Mouse (Mus musculus) adrenal gland, postnatal 0 days (tissue): ENCODE results near the gene Gm13871. TPM values are rescaled to one million over a fixed set of nuclear protein-coding genes. Genes with fewer than 3 reads are reported as not detected.

ENCODE experiments used
- polyA plus RNA-seq: library from polyadenylated mRNA; unstranded; fragments of >200 nt; fragmentation: Nextera tagmentation; extraction: Ambion mirVana; gene quantifications from 2 replicates; pipeline ENCODE4 v1.2.1, GENCODE M21; 2015

Gene Gm13871
- not detected in 2 replicates for polyA plus RNA-seq

DNA sequence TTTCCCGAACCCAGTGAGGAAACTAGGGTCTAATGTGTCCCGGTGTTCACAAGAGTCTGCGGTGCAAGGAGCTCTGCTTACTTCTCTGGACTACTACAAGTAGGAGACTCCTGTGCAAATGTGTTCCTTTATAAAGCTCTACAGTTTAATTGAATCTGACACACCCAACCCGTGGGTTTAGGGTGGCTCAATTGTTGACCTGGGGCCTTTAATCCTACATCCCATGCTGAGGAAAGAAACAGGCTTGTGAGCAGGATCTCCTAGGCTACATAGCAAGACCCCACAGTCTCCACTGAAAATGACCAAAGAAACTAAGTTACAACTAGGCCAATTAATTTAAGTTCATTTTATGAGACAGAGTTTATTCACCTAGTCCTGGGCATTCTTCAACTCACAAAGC is at the start of gene Gm13871:
Gene Gm13871, minus strand, starts transcription at position 101 of the 400 bp plus-strand sequence.

DNA sequence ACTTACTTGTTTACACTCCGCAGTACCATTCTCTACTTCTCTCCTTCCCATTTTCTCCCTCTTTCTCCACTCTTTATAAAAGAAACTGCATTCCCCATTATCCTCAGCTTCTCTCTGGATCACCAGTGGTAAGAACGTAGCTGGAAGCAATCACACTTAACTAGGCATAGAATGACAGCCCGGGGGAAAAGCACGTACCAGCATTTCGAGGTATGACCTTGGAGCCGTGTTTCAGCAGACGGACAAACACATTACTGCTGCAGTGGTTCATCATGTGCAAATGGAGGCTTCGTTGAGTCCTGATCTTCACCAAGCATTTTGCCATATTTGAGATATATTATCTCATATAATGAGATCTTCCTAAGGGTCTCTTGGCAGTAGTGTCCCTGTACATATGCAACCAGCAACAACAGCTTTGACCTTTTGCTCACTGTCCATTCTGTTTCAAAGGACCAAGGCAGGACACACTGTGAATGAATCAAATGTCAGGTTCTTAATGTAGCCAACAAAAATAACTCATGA is 44.7 kb upstream of the Gm13871 start, which contains the start of gene 2310002L09Rik:
Gene 2310002L09Rik, minus strand, starts transcription at position 472 of the 522 bp plus-strand sequence.

DNA sequence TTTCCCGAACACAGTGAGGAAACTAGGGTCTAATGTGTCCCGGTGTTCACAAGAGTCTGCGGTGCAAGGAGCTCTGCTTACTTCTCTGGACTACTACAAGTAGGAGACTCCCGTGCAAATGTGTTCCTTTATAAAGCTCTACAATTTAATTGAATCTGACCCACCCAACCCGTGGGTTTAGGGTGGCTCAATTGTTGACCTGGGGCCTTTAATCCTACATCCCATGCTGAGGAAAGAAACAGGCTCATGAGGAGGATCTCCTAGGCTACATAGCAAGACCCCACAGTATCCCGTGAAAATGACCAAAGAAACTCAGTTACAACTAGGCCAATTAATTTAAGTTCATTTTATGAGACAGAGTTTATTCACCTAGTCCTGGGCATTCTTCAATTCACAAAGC is 14.9 kb upstream of the Gm13871 start, which contains the start of gene Gm11756:
Gene Gm11756, minus strand, starts transcription at position 101 of the 400 bp plus-strand sequence.

DNA sequence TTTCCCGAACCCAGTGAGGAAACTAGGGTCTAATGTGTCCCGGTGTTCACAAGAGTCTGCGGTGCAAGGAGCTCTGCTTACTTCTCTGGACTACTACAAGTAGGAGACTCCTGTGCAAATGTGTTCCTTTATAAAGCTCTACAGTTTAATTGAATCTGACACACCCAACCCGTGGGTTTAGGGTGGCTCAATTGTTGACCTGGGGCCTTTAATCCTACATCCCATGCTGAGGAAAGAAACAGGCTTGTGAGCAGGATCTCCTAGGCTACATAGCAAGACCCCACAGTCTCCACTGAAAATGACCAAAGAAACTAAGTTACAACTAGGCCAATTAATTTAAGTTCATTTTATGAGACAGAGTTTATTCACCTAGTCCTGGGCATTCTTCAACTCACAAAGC is 14.7 kb downstream of the Gm13871 start, which contains the start of gene Gm11757:
Gene Gm11757, minus strand, starts transcription at position 101 of the 400 bp plus-strand sequence.

DNA sequence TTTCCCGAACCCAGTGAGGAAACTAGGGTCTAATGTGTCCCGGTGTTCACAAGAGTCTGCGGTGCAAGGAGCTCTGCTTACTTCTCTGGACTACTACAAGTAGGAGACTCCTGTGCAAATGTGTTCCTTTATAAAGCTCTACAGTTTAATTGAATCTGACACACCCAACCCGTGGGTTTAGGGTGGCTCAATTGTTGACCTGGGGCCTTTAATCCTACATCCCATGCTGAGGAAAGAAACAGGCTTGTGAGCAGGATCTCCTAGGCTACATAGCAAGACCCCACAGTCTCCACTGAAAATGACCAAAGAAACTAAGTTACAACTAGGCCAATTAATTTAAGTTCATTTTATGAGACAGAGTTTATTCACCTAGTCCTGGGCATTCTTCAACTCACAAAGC is 29.6 kb downstream of the Gm13871 start, which contains the start of gene Gm11758:
Gene Gm11758, minus strand, starts transcription at position 101 of the 400 bp plus-strand sequence.

Other genes starting within 250 kb of the Gm13871 start
- gene Gm11239, start 237.6 kb downstream of the Gm13871 start, polyA plus RNA-seq: not detected in 2 replicates
- gene Gm428, start 222.4 kb downstream of the Gm13871 start, polyA plus RNA-seq: not detected in 2 replicates
- gene Rasef, start 115.0 kb downstream of the Gm13871 start, polyA plus RNA-seq: 0.11 and 0.30 TPM in 2 replicates
- gene Gm11758, start 29.7 kb downstream of the Gm13871 start, polyA plus RNA-seq: not detected in 2 replicates
- gene Gm11757, start 14.8 kb downstream of the Gm13871 start, polyA plus RNA-seq: not detected in 2 replicates
- gene Gm11756, start 14.8 kb upstream of the Gm13871 start, polyA plus RNA-seq: not detected in 2 replicates
- gene 2310002L09Rik, start 44.9 kb upstream of the Gm13871 start, polyA plus RNA-seq: 0.23 TPM in 1 of 2 replicates, not detected in the other
- gene Frmd3, start 107.5 kb upstream of the Gm13871 start, polyA plus RNA-seq: 1.7 and 2.3 TPM in 2 replicates